Mouse (Mus musculus): ENCODE results near the gene Prkce. TPM values are rescaled to one million over a fixed set of nuclear protein-coding genes. Genes with fewer than 3 reads are reported as not detected.

Prkce gene
- polyA plus RNA-seq, 1 experiment from 2014 or later: 4.4 TPM

GRCm38 (mm10) chr17:86690871-86691390 is 523.3 kb downstream of the Prkce start:
- H3K4me3 ChIP-seq: no peak overlapping the region
- H3K9me3 ChIP-seq: peaks cover 7% of the 10 kb centered on the region; the same call in 1 of the 2 replicates
- WGBS: 88% methylated on average over 2 of the region's 2 CpGs
- no peaks in the 10 kb centered on the region for H3K36me3 ChIP-seq
- H3K27me3 ChIP-seq (ENCODE audit: insufficient read depth, poor library complexity, severe bottlenecking): no peaks in the 10 kb centered on the region
- no peak for DNase-seq (ENCODE audit: low spot score)
- no peaks in the 10 kb centered on the region for H3K4me1 ChIP-seq (replicated peaks)
- no peak overlapping the region for H3K27ac ChIP-seq

GRCm38 (mm10) chr17:86697751-86698150 is 530.2 kb downstream of the Prkce start:
- H3K36me3 ChIP-seq: no peaks in the 10 kb centered on the region
- 83% methylated on average over 2 of the region's 2 CpGs for WGBS
- no peak overlapping the region for H3K27ac ChIP-seq
- DNase-seq (ENCODE audit: low spot score): no peak
- no peak overlapping the region for H3K4me3 ChIP-seq
- H3K9me3 ChIP-seq: no peaks in the 10 kb centered on the region
- H3K4me1 ChIP-seq (replicated peaks): no peaks in the 10 kb centered on the region
- no peaks in the 10 kb centered on the region for H3K27me3 ChIP-seq (ENCODE audit: insufficient read depth, poor library complexity, severe bottlenecking)

GRCm38 (mm10) chr17:86703336-86703735 is 535.8 kb downstream of the Prkce start:
- Histone ChIP-seq H3K27me3 (ENCODE audit: insufficient read depth, poor library complexity, severe bottlenecking) (no peaks in the 10 kb centered on the region), H3K27ac (no peak overlapping the region), H3K4me1 (replicated peaks) (no peaks in the 10 kb centered on the region), H3K36me3 (no peaks in the 10 kb centered on the region), H3K4me3 (no peak overlapping the region), H3K9me3 (no peaks in the 10 kb centered on the region)
- 87% methylated on average over 4 of the region's 4 CpGs for WGBS
- DNase-seq (ENCODE audit: low spot score): no peak

- H3K4me3 ChIP-seq: no peak overlapping the region
- 87% methylated on average over 3 of the region's 3 CpGs for WGBS
Observed at GRCm38 (mm10) chr17:86705236-86705635, 537.7 kb downstream of the Prkce start.

GRCm38 (mm10) chr17:86706467-86706866 is 538.9 kb downstream of the Prkce start:
- Histone ChIP-seq H3K4me1 (replicated peaks) (no peaks in the 10 kb centered on the region), H3K9me3 (no peaks in the 10 kb centered on the region), H3K27ac (no peak overlapping the region), H3K27me3 (ENCODE audit: insufficient read depth, poor library complexity, severe bottlenecking) (no peaks in the 10 kb centered on the region), H3K36me3 (no peaks in the 10 kb centered on the region), H3K4me3 (no peak overlapping the region)
- no peak for DNase-seq (ENCODE audit: low spot score)
- 83% methylated on average over 1 of the region's 1 CpGs for WGBS

More at GRCm38 (mm10) chr17:86705236-86705635, 537.7 kb downstream of the Prkce start:
- H3K27ac ChIP-seq: no peak overlapping the region
- no peaks in the 10 kb centered on the region for H3K27me3 ChIP-seq (ENCODE audit: insufficient read depth, poor library complexity, severe bottlenecking)
- H3K36me3 ChIP-seq: no peaks in the 10 kb centered on the region
- DNase-seq (ENCODE audit: low spot score): no peak
- H3K4me1 ChIP-seq (replicated peaks): no peaks in the 10 kb centered on the region
- H3K9me3 ChIP-seq: no peaks in the 10 kb centered on the region

Other genes starting within 250 kb of the Prkce start
- gene Srbd1, start 22.6 kb upstream of the Prkce start, polyA plus RNA-seq (2016; fragmentation: Nextera tagmentation; extraction: Ambion mirVana): 18.8 and 19.9 TPM in 2 replicates